Mouse (Mus musculus) hindbrain, postnatal 0 days (tissue): ENCODE results near the gene Gm38100. TPM values are rescaled to one million over a fixed set of nuclear protein-coding genes. Genes with fewer than 3 reads are reported as not detected.
A peak's percentile ranks its signal among the peaks of the same experiment; 100 is the strongest.

Experiments
- ATAC-seq: fragments of 200-750 bp; cut with Nextera tagmentation; 2 replicates; pipeline ENCODE4 v1.8.0; 2017; ENCODE audit warnings: mild to moderate bottlenecking, moderate TSS enrichment, moderate library complexity
- DNase-seq: peaks from one replicate; pipeline ENCODE4 v3.0.0-alpha.2; 2015; ENCODE audit warnings: low spot score
- H3K27ac ChIP-seq: fragments of 300-500 bp; sonication (generic); 2 replicates; pipeline ENCODE4 v1.5.1; 2014; ENCODE audit warnings: mild to moderate bottlenecking
- H3K27me3 ChIP-seq: fragments of 300-500 bp; sonication (generic); 2 replicates; pipeline ENCODE4 v1.6.1; 2014; ENCODE audit warnings: low read length, mixed read lengths; ENCODE audit not compliant: insufficient read depth
- H3K36me3 ChIP-seq: fragments of 300-500 bp; sonication (generic); 2 replicates; pipeline ENCODE4 v1.6.1; 2014; ENCODE audit warnings: low read length, mixed read lengths; ENCODE audit not compliant: insufficient read depth
- H3K4me1 ChIP-seq: fragments of 300-500 bp; sonication (generic); 2 replicates; pipeline ENCODE4 v1.6.1; 2014; ENCODE audit warnings: antibody characterized with exemption, low read length, mixed read lengths; ENCODE audit not compliant: insufficient read depth
- H3K4me2 ChIP-seq: fragments of 300-500 bp; sonication (generic); 2 replicates; pipeline ENCODE4 v1.6.1; 2014; ENCODE audit warnings: low read depth, mild to moderate bottlenecking, low read length, moderate library complexity, mixed read lengths
- H3K4me3 ChIP-seq: fragments of 300-500 bp; sonication (generic); 2 replicates; pipeline ENCODE4 v1.5.1; 2014; ENCODE audit warnings: low read length
- H3K9ac ChIP-seq: fragments of 300-500 bp; sonication (generic); replicated peaks from 2 replicates; pipeline ENCODE4 v1.6.1; 2014; ENCODE audit warnings: mild to moderate bottlenecking, low read length, moderate library complexity, mixed read lengths
- H3K9me3 ChIP-seq: fragments of 300-500 bp; sonication (generic); 2 replicates; pipeline ENCODE4 v1.6.1; 2016; ENCODE audit warnings: low read length, mixed read lengths
- CTCF ChIP-seq: IDR thresholded peaks from 2 replicates; pipeline ENCODE4 v1.5.1; 2016; ENCODE audit warnings: antibody characterized with exemption, control low read depth, low read depth
- WGBS: fragments of 180-500 bp; shearing (Covaris S2); extraction: QIAGEN DNeasy Blood & Tissue Kit; methylation state at CpG from one replicate; pipeline ENCODE4 v1.1.7; 2014; 5-methylcytosine and 5-hydroxymethylcytosine counted together
- polyA plus RNA-seq: library from polyadenylated mRNA; unstranded; fragments of >200 nt; fragmentation: Nextera tagmentation; extraction: Ambion mirVana; gene quantifications from 2 replicates; pipeline ENCODE4 v1.2.1, GENCODE M21; 2015
- total RNA-seq: library from RNA; depleted of rRNA; stranded (reverse); fragments of >200 nt; gene quantifications from 2 replicates; pipeline ENCODE4 v1.2.3, GENCODE M21; 2014; rRNA removed

Gm38100 gene
- total and polyA plus RNA-seq, 2 experiments from 2014 or later: not detected

DNA sequence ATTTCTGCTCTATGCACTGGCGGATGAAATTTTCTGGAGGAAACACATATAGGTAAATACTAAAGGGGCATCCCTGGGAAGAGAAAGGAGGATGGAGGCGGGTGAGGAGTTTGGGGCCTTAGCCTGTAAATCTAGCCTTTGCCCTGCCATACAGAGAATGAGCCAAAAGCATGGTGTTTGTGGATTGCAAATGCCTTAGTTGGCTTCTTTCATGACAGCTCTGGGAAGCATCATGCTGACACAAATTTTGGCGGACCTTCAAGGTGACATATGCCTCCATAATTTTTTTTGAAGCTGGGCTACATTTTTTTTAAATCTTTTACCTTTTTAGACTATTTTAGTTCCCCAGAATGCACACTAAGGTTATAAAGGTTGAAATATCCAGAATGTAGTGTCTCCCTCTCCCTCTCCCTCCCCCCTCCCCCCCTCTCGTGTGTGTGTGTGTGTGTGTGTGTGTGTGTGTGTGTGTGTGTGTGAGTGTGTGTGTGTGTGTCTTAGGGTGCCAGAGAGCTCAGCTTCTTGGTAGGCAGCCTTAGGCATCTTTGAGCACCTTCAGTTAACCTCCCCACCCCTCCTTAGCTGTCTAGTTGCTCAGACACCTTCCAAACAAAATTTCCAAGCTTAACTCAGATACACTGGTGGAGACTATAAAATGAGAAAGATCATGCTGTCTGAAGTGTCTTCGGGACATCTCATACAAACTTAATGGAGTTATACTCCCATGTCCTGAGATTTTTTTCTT, 47.0 kb downstream of the Gm38100 start:
- H3K36me3 ChIP-seq: no peaks in the 10 kb centered on the region
- no peak overlapping the region for H3K9ac ChIP-seq
- DNase-seq: peak; percentile 31
- H3K27ac ChIP-seq: no peak overlapping the region
- no peak for ATAC-seq
- no peak overlapping the region for H3K4me2 ChIP-seq
- H3K9me3 ChIP-seq: no peaks in the 10 kb centered on the region; the same call in 1 of the 2 replicates
- H3K4me1 ChIP-seq: no peaks in the 10 kb centered on the region
- TF ChIP-seq CTCF: no peak
- no peaks in the 10 kb centered on the region for H3K27me3 ChIP-seq
- H3K4me3 ChIP-seq: no peak overlapping the region
- WGBS: 77% methylated on average over 5 of the region's 5 CpGs

- H3K9me3 ChIP-seq: no peaks in the 10 kb centered on the region; the same call in 1 of the 2 replicates
- H3K4me3 ChIP-seq: no peak overlapping the region
- WGBS: 30% methylated on average over 5 of the region's 5 CpGs
- H3K4me2 ChIP-seq: no peak overlapping the region
- H3K9ac ChIP-seq: no peak overlapping the region
- no peaks in the 10 kb centered on the region for H3K36me3 ChIP-seq
- TF ChIP-seq CTCF: no peak
- DNase-seq (peak; percentile 46), ATAC-seq (no peak)
- H3K4me1 ChIP-seq: no peaks in the 10 kb centered on the region
- H3K27ac ChIP-seq: no peak overlapping the region
- H3K27me3 ChIP-seq: no peaks in the 10 kb centered on the region
These were observed 50.6 kb downstream of the Gm38100 start for GRCm38 (mm10) chr1:175970710-175971109.

Other genes with a start within 250 kb of the Gm38100 start
- gene Opn3, start 227.6 kb upstream of the Gm38100 start, total RNA-seq: 14.8 and 17.4 TPM in 2 replicates
- gene Opn3, start 227.6 kb upstream of the Gm38100 start, polyA plus RNA-seq: 8.3 and 8.6 TPM in 2 replicates
- 18.2 and 29.4 TPM in 2 replicates for gene Chml, start 227.4 kb upstream of the Gm38100 start, total RNA-seq
- gene Chml, start 227.4 kb upstream of the Gm38100 start, polyA plus RNA-seq: 2.5 and 2.7 TPM in 2 replicates
- not detected in 2 replicates for gene Wdr64, start 221.7 kb upstream of the Gm38100 start, total RNA-seq
- not detected in 2 replicates for gene Wdr64, start 221.7 kb upstream of the Gm38100 start, polyA plus RNA-seq
- 3.2 and 3.5 TPM in 2 replicates for gene Exo1, start 39.7 kb upstream of the Gm38100 start, total RNA-seq
- gene Exo1, start 39.7 kb upstream of the Gm38100 start, polyA plus RNA-seq: 4.8 and 7.3 TPM in 2 replicates
- gene Rbm8a2, start 58.8 kb downstream of the Gm38100 start, total RNA-seq: not detected in 2 replicates
- gene Rbm8a2, start 58.8 kb downstream of the Gm38100 start, polyA plus RNA-seq: 0.53 and 0.55 TPM in 2 replicates